Mouse (Mus musculus) layer of hippocampus, postnatal 25 days (tissue): ENCODE data around the gene Esf1. TPM values are rescaled to one million over a fixed set of nuclear protein-coding genes. Genes with fewer than 3 reads are reported as not detected.
"Not testable (repeated sequence)": the region's sequence is repeated elsewhere in the genome, so short reads cannot be mapped to it uniquely, and the experiment has no call there.

Experiments
- DNase-seq, 2 experiments: peaks; one replicate each; pipeline ENCODE4 v3.0.0; 2022; ENCODE audit warnings: mixed read lengths in 2 of 2, low spot score in 1 of 2; ENCODE audit errors: extremely low spot score in 1 of 2
- total RNA-seq, 2 experiments: library from RNA; stranded (reverse); gene quantifications; 2 replicates each; pipeline ENCODE4 v1.2.3; 2021

Gene Esf1
- total RNA-seq, 2 experiments from 2014 or later: 17.4 to 20.5 TPM

DNA sequence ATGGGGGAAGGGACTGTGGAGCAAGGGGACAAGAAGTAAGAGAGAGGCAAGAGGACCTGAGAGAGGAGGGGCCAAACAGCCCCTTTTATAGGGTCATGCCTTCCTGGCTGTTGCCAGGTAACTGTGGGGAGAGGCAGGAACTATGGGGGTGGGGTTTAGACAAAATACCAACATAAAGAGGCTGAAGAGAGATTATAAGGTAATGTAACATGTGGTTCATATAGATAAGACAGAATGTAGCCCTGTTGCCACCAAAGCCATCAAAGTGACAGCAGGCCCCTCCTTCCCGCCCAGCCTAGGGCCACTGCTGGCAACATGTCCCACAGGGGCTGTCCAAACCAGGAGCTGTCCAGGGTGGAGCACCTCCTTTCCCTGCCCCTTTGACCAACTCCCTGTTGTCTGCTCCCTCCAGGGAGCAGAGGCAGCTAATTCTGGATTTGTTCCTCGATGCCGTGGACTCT, 73.2 kb downstream of the Esf1 start:
- DNase-seq: no peak

- no peak for DNase-seq
Measured at GRCm38 (mm10) chr2:140096034-140096433, 74.3 kb downstream of the Esf1 start.

DNA sequence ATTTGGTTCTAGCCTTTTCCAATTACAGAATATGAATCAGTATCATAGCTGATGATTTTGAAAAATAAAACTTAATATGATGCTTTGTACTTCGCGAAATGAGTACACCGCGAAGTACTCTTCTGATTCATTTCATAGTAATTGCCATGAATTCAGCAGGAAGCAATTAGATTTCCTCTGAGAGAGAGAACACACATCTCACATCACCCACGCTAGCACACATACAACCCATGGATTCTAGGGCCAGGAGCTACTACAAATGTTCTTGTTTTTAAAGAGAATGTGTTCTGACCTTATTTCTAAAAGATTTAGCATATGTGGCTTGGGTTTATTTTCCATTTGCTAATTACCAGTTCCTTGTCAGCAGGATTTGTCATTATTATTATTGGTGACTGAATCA, 76.9 kb downstream of the Esf1 start:
- DNase-seq: no peak

- no peak for DNase-seq
Measured at GRCm38 (mm10) chr2:140084245-140084644, 86.1 kb downstream of the Esf1 start.

- DNase-seq: no peak
Measured at GRCm38 (mm10) chr2:140080747-140081577, 89.4 kb downstream of the Esf1 start.

DNA sequence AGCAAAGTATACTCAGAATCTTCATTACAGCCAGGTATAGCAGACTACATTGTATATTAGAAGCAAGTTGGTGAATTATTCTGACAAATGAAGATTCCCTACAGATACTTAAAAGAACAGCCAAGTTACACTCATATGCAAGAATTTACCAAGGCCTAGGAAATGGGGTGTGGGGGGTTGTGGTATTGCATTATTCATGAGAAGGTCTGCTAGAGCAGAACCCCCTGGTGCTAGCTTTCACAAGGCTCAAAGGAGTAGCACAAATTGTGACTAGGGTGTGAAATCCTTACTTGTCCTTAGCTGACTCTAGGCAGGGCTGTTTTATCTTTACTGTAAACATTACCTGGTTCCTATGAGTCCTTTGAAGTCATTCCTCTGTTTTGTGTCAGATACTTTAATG, 91.1 kb downstream of the Esf1 start:
- DNase-seq: not testable (repeated sequence)

DNA sequence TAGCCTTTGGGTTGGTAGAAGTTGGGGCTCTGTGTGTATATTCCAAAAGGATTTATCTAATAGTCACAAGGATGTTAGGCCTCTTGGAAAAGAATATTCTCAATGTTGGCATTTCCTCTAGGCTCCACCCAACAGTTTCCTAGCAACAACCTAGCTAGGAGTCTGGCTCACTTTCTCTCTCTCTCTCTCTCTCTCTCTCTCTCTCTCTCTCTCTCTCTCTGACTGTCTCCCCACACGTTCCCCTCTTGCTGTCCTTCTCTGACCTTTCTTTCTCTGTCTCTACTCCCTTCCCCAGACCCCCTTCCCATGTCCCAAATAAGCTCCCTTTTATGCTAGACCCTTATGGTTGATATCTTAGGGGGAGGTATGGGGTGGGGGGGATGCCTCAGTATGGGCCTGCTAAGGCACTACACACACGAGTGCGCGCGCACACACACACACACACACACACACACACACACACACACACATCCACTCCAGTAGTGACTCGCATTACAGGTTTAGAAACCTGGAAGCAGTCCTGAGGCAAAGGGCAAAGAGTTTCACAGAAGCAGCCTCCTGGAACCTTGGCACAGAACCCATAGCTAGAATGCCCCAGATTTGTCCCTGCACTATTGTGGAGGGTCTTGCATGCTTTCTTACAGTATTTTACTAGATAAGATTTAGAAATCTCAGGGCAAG, 91.6 kb downstream of the Esf1 start:
- no peak for DNase-seq

- no peak for DNase-seq
Measured at GRCm38 (mm10) chr2:140077476-140077875, 92.9 kb downstream of the Esf1 start.

GRCm38 (mm10) chr2:140075150-140075549, 95.2 kb downstream of the Esf1 start:
- no peak for DNase-seq

Other genes starting within 250 kb of the Esf1 start
- gene Tasp1, start 103.8 kb downstream of the Esf1 start, total RNA-seq: 10 to 100 TPM; 27.5 to 30.8 TPM
- gene Gm17374, start 18.5 kb downstream of the Esf1 start, total RNA-seq: not detected
- gene Ndufaf5, start 85 bp upstream of the Esf1 start, total RNA-seq: 10 to 100 TPM; 47.9 to 49.8 TPM
- gene Sel1l2, start 219.1 kb upstream of the Esf1 start, total RNA-seq: not detected
- 10 to 100 TPM; 47.1 to 47.2 TPM for gene Macrod2, start 224.7 kb upstream of the Esf1 start, total RNA-seq